Mouse (Mus musculus) megakaryocyte, embryonic 14.5 days (primary cell): ENCODE data around the gene Slc26a8.
A peak's percentile ranks its signal among the peaks of the same experiment; 100 is the strongest.

Experiments used
- FLI1 ChIP-seq: IDR thresholded peaks from 2 replicates; pipeline ENCODE4 v1.6.1; 2012; ENCODE audit warnings: low read length, inconsistent platforms, mixed read lengths
- GATA1 ChIP-seq: IDR thresholded peaks from 3 replicates; pipeline ENCODE4 v1.6.1; 2012; ENCODE audit warnings: mixed read lengths, low read length, inconsistent platforms, borderline replicate concordance

DNA sequence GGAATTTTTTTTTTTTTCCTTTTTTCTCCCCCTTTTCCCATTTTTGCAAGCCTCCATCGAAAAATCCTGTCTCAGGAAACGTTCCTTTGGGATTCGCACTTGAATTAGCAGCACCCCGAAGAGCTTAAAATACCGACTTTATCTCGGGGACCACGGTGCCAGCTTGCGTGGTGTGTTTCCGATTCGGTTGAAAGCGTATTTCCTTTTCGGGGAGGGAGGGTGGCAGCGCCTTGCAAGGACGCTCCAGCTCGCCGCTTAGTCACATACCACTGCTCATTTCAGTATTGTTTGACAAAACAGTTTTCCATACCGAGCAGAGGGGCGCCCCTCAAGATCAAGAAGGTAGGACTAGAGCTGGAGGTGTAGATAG is 2.3 kb upstream of the Slc26a8 start:
- peak; percentile 85; the same call in 2 of the 3 replicates for TF ChIP-seq GATA1
- peak; percentile 83 for TF ChIP-seq FLI1
